Mouse (Mus musculus) yolk sac, embryonic 10.5 days (tissue): Measurements from ENCODE around the gene Zkscan4.
"Not testable (repeated sequence)": the region's sequence is repeated elsewhere in the genome, so short reads cannot be mapped to it uniquely, and the experiment has no call there.

Experiments
- DNase-seq: peaks from one replicate; pipeline ENCODE4 v3.0.0-alpha.2; 2017; ENCODE audit warnings: low spot score

Zkscan4 gene

DNA sequence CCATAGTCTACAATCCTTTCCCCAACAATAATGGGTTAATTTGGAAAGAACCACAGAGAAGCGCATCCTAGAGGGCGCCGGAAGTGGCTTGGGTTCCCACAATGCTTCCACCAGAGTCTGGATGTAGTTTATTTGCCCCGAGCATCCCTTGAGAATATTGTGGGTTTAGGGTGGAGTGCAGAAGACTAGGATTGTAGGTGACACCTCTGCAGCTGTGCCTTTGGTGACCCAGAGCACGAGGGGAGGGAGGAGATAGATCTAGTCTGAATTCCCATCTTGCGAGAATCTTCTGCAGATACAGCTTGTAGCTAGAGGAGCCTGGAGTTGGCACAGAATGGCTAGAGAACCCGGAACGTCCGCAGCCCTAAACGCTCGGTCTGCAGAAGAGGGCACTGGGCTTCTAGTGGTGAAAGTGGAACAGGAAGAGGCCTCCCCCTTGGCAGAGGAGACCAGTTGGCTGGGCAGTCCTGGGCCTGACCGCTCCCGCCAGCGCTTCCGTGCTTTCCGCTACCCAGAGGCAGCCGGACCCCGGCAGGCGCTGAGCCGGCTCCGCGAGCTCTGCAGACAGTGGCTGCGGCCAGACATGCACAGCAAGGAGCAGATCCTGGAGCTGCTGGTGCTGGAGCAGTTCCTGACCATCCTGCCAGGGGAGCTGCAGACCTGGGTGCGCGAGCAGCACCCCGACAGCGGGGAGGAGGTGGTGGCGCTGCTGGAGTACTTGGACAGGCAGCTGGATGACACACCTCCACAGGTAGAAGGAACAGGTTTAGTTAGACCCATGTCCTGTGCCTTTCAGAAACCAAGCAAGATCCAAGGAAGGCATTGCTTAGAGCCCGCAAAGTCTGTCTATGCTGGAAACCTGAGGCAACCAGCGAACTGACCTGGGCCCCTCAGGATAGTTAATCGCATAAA is at the start of gene Zkscan4, which contains the start of gene Gm10065:
Gene Zkscan4 (plus strand): TSS at position 149 of the 912 bp plus-strand sequence.
Gene Gm10065 (minus strand): TSS at position 683 of the 912 bp plus-strand sequence.
- DNase-seq, result peak; percentile 56

GRCm38 (mm10) chr13:21435476-21435875 is 43.2 kb upstream of the Zkscan4 start:
- DNase-seq, result no peak

- DNase-seq, result peak; percentile 71
These were observed 38.1 kb upstream of the Zkscan4 start, which contains the start of gene Pgbd1 for GRCm38 (mm10) chr13:21440503-21441206. Gene Pgbd1, minus strand, starts transcription at chr13:21441058.

GRCm38 (mm10) chr13:21441207-21441572 is 37.5 kb upstream of the Zkscan4 start:
- no peak for DNase-seq

DNA sequence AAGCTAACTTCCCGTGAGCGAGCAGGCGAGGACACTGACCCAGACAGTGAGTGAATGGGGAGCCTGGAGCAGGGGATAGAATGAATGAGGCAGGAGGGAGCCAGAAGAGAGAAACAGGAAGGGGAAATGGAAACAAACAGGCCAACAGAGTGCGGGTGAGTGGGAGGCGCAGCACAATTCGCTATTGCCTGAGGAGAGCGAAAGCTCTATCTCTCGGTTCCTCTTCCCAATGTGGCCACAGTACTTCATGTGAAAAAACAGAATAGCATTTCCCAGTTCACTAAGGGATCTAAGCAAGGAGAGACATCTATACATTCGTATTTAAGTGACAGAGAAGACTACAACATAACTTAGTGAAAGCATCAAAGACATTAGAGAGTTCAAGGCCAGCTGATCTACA is 31.9 kb upstream of the Zkscan4 start:
- DNase-seq, result no peak

DNA sequence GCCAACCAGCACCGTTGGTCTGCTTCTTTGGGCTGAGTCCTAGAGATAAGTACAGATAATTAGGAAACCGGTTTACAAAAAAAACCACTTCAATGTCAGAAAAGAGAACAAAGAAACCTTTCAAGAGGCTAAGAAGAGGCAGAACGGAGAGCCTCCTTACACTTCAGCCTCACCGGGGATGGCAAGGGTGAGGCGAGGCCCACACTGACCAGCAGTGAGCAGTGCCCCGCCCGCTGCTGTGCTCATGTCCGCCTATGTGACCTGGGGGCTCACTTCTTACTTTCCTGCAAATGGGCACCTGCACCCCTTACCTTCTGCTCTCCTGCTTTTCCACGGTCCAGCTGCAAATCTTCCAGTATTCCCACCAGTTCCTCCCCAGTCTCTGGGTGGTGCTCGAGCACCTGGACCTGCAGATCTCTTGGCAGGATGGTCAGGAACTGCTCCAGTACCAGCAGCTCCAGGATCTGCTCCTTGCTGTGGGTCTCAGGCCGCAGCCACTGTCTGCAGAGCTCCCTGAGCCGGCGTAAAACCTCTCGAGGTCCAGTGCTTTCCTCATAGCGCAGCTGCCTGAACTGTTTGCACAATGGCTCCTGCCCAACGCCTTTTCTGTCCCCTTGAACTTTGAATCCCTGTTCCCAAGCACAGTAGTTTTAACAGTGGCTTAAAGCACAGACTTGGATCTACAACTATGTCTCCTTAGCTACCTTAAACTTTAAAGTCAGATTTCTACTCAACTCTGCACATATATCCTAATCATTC is 30.7 kb upstream of the Zkscan4 start:
- peak; percentile 58 for DNase-seq

DNA sequence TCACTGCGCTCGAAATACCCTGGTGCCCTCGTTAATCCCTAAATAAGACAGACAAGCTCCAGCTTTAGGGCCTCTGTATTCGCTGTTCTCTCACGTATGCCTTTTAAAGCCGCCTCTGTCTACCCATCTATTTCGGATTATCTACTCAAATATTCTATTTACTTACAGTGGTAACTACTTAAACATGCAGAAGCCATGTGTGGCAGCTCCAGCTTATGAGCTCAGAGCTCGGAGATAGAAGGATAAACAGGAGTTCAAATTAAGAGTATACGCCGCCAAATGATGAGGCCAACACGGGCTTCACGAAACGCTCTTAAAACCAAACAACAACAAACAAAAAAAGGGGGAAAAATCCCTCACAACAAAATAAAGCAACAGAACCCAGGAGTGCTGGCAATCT is 25.7 kb upstream of the Zkscan4 start:
- no peak for DNase-seq

DNA sequence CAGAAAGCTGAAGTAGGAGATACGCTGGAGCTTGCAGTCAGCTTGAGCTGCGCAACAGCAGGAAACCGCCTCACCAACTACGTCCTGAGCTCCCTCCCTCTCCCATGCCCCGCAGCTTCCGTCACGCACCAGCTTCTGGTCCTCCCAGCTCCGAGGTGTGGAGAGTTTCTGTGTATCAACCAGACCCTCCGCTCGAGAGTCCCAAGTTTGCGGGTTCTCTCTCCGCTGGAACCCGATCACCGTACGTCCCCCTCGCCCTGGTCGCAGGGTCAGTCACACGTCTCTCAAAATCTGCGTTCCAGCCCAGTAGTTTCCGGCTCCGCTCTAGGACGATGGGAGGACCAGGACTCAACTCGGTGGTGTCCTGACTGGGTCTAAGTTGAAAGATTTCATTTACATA is 25.3 kb upstream of the Zkscan4 start, which contains the start of gene Zscan26:
Gene Zscan26 (minus strand): TSS at position 282 of the 400 bp plus-strand sequence.
- peak; percentile 88 for DNase-seq

- DNase-seq, result peak; percentile 55
These were observed 24.6 kb upstream of the Zkscan4 start for GRCm38 (mm10) chr13:21454133-21454532.

DNA sequence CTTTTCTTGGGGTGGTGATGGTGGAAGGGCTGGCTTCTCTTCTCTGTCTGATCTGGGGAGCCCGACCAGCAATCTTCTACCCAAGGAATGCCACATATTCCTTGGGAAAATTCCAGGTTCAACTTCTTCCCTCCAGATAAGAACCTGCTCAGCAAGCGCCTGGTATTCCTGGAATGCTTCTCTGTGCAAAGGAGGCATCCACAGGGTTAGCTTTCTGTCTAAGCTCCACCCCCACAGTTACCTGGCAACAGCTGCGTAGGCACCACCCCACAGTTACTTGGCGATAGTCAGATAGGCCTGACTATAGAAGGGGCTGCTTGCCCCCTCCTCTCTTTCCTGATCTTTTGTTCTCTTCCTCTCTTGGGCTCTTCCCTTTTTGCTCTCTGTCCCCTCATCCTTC is 22.4 kb upstream of the Zkscan4 start:
- peak; percentile 71 for DNase-seq

DNA sequence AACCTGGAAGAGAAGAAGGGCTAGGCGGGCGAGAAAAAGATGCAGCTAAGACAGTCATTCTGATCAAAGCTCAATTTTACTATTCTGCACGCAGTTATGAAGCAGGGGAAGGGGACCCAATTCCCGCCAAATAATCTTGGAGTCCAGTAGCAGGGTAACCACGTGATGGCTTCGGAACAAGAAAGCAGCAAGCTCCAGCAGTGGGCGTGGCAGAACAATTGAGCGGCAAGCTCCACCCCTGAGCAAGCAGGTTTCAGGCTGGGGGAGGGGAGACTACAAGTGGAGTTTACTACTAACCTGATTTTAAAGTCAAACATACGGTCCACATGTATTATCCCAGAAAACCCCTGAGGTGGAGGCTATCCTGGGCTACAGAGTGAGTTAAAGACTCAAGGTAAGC is 16.2 kb upstream of the Zkscan4 start:
- not testable (repeated sequence) for DNase-seq

GRCm38 (mm10) chr13:21467336-21467735 is 11.4 kb upstream of the Zkscan4 start:
- no peak for DNase-seq

GRCm38 (mm10) chr13:21468061-21469019 is 10.4 kb upstream of the Zkscan4 start, which contains the start of gene Nkapl:
Gene Nkapl, minus strand, starts transcription at chr13:21468509.
- DNase-seq, result peak; percentile 90

DNA sequence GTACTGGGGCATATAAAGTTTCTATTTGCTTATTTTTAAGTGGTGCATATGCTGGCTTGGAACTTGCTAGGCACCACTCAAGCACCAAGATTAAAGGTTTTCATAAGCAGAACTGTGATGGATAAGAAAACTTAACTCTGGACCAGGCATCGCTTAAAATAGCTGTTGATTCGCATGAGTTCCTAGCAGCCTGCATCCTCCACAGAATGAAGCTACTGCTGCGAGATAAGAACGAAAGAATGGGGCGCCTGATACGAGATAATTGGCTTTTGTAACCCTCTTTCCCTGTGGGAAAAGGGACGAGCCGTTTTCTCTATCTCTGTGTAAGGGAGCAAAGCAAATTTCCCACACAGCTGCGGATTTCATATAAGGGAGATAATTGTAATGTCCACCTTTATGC is 9.6 kb upstream of the Zkscan4 start:
- DNase-seq, result no peak

DNA sequence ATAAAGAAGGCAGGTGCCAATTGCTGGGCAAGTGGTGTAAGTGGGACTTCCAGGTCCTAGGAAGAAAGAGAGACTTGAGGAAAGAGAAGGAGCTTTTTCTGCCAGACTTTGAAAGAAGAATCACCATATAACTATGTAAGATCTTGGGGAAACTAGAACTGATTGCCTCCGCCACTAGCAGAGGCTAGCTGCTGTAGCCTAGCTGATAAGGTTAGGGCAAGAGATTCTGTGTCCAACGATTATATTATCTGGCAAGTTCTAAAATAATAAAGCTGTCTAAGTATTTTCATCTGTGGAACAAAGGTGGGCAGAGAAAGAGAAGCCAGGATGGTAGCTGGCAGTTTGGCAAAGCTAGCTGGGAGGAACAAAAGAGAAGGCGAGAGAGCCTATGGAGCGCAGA is 6.3 kb upstream of the Zkscan4 start:
- no peak for DNase-seq

- DNase-seq, result no peak
These were observed 8.2 kb downstream of the Zkscan4 start for GRCm38 (mm10) chr13:21486881-21487280.

GRCm38 (mm10) chr13:21492847-21493246 is 14.1 kb downstream of the Zkscan4 start:
- no peak for DNase-seq

- DNase-seq, result no peak
These were observed 16.4 kb downstream of the Zkscan4 start, which contains the start of gene AK157302 for GRCm38 (mm10) chr13:21495080-21495479. Gene AK157302, plus strand, starts transcription at chr13:21495223.

GRCm38 (mm10) chr13:21501182-21501581 is 22.5 kb downstream of the Zkscan4 start, which contains the start of gene Gm11273:
Gene Gm11273, minus strand, starts transcription at chr13:21501418.
- DNase-seq, result not testable (repeated sequence)

DNA sequence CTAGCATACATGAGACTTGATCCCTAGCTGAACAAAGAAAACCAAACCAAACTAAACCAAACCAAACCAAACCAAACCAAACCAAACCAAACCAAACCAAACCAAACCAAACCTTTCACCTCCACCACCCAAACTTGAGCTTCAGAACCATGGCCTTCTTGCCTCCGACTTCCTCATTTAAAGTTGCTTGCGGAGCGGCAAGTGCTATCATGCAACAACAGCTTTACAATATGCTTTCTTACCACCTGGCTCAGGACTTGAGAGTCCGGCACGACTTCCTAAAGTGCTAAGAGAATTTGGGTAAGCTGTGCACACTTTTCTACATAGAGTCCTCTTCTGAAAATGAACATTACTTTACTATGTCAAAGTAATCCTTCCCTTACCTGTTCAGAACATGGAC is 23.6 kb downstream of the Zkscan4 start:
- DNase-seq, result no peak

DNA sequence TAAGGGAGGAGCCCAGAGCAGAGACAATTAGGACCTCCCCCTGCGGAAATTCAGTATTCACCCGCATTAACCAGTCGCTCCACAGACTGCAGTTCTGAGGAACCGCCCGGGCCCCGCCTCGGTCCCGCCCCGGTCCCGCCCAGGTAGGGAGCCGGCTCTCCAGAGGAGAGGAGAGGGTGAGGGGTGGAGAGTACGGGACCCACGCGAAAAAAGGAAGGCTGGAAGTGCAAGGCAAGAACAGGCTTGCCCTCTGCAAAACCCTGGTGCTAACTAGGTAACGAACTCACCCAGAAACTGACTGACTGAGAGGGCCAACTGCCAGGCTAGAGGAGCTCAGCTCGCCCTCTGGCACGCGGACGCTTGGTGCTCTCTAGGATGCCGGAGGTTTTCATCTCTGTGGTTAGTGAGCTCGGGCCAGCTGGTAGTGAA is 27.5 kb downstream of the Zkscan4 start:
- DNase-seq, result peak; percentile 92
